Mouse (Mus musculus) cerebellum, postnatal 36 days (tissue): ENCODE data around the gene Cc2d1a.
A peak's percentile ranks its signal among the peaks of the same experiment; 100 is the strongest.

ENCODE experiments used
- DNase-seq, 2 experiments: peaks; one replicate each; pipeline ENCODE4 v3.0.0; 2021 to 2022; ENCODE audit warnings: mixed read lengths in 2 of 2

Cc2d1a gene

DNA sequence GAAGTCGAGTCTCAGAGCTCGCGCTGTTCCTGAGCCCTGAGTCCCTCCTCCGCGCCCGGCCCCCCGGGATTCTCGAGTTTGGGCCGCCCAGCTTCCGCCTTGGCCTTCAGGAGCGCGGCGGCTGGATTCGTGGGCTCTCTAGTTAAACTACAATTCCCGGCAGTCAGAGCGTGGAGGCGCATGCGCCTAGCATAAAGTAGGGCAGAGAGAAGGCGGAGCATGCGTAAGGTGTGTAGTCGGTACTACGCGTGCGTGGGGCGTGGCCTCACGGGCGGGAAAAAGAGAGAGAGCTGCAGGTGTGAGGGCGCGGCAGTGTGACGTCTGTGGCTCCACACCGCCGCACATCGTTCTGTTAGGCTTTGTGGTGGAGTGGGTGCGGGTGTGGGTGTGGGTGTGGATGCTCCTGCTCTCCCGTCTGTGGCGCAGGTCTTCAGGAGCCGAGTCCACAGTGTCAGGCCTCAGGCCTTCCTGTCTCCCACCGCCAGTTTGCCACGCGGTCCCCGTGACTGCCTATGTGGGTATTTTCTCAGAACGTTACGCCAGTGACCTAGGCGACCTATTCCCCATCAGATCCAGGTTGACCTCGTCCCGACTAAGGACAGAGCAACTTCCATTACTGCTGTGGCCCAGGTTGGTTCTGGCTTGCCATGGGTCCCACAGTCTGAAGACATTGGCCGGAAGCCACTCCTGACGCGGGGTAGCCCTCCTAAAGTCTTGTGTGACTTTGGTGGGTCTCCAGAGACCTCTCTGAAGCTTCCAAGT is at the start of gene Cc2d1a, which contains the start of gene 4930432K21Rik:
Cc2d1a (minus strand) TSS at position 168 of the 762 bp plus-strand sequence.
4930432K21Rik (plus strand) TSS at position 257 of the 762 bp plus-strand sequence.
- peak; percentile 96 to 97 for DNase-seq

DNA sequence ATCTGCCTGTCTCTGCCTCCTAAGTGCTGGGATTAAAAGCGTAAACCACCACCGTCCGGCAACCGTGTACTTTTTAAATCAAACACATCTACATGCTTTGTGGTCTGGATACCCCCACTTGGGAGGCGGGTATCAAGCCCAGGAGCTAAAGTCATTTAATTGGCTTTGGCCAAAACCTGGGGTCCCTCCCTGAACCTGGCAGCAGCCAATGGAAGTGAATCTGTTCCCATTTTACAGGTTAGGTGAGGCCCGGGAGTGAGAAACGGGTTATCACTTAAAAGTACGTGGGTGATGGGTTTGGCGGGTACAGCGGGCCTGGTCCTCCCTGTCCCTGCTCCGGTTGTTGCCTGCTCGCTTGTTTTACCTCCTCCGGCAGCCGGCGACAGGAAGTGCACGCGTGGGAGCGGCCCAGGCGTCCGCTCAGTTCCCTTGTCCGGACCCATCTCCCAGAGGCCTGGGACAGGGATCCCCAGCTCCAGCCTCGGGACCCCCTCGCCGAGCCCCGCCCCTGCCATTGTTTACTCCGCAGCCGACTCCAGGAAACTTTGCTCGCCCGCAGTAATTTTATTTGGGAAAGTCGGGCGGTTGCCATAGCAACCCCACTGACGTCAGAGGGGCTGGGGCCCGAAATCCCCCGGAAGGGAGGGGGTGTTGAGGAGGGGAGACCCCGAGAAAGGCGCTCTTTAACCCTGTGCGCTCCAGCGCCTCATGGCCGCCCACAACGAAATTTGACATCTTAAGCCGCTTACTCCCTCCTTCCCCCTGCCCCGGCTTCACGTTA is 49.6 kb upstream of the Cc2d1a start:
- DNase-seq: peak; percentile 25 to 27

DNA sequence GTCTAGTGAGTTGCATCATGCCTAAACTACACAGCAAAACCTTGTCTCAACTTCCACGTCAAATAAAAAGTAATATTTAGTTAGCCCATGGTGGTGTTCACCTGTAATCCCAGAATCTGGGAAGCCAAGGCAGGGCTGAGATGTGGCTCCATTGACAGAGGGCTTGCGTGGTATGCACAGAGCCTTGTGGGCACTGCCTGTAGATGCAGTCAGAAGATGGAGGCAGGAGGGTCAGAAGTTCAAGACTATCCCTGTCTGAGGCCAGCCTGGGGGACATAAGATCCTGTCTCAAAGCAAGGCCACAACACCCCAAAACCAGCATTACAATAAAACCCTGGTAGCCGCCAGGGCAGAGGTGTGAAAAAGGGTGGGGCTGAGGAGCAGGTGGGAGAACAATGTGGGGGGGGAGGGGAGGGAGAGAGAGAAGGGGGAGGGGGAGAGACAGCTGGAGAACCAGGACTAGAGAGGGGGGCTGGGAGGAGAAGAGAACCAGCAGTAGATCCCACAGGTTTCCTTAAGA is 46.5 kb upstream of the Cc2d1a start:
- no peak for DNase-seq

DNA sequence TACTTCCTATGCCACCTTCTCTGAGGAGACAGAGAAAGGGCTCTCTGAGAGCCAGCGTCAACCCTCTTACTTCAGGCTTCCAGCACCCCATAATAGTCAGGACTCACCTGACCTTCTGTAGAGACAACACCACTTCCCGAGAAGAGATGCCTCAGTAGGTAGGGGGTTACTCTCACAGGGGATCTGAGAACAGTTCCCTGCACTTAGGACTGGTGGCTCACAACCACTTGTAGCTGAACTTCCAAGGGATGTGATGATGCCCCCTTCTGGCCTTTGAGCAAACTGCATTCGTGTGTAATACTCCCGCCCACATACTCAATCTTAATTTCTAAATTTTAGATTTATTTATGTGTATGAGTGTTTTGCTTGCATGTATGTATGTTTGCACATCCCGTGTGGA is 45.8 kb upstream of the Cc2d1a start:
- DNase-seq: no peak

DNA sequence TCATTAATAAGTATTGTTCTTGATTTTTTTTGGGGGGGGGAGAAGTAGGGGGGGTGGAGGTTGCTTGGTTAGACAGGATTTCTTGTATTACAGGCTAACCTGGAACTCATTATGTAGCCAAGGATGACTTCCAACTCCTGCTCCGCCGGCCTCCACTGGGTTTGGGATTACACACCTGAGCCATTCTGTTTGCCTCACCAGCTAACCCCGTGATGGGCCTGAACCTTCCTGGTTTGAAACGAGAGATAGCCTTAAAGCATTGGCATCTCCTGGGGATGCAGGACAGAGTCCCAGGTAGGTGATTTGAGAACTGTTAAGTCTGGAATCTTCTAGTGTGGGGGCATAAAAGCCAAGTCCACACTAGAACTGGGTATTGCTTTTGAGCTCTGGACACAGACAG is 45.4 kb upstream of the Cc2d1a start:
- DNase-seq: no peak

DNA sequence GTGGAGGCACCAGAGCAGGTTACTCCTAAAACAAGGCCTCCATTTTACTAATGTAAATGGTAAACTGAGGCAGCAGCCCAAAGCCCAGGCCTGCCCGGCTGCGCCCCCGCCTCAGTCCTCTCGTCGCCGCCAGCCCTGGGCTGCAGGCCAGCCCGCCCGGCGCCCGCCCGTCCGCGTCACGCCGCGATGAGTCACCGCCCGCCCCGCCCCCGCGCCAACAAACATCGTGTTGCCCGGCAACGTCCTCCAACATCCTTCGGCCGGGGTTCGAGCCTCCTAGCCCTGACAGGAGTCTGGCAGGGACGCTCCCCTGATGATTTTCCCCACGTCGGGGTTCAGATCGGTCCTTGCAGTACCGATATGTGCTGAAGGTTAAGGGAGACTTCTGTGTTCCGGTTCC is 44.8 kb upstream of the Cc2d1a start:
- DNase-seq: peak; percentile 47 to 66

DNA sequence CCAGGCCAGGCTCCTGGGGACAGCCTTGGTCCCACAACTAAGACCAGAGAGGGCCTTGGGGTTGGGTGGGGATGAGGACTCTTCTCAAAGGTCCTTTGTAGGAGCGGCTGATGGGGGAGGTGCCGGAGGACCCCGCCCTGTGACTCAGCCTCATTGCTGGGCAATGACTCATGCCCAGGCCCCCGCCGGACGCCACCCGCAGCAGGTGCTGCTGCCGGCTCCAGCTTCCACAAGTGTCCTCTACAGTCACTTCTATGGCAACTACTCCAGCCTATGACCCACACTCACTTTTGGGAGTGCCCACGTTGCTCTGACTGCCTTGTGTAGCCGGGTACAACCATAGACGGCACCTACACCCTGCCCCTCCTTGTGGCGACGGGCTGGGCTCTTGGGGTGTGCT is 44.3 kb upstream of the Cc2d1a start:
- no peak for DNase-seq

DNA sequence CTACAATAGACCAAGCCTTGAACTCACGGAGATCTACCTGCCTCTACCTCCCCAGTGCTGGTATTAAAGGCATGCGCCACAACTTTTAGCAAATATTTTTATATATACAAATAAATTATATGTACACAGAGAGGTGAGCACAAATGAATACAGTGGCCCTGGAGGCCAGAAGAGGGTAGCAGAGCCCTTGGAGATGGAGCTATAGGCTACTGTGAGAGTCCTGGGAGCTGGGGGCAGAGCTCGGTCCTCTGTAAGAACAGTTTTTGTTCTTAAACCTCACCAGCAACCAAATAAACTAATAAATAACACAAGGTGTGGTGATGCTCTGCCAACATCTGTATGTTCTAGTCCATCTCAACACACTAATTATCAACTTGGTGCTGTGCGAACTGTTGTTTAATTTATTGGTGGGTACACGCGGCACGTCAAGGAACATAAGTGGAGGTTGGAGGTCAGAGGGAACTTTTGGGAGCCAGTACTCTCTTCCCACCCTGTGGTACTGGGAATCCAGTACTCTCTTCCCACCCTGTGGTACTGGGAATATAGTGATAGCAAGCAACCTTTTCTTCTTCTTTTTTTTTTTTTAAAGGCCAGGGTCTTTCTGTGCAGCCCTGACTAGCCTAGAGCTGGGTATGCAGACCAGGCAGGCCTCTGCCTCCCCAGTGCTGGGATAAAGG is 42.6 kb upstream of the Cc2d1a start:
- DNase-seq: no peak

DNA sequence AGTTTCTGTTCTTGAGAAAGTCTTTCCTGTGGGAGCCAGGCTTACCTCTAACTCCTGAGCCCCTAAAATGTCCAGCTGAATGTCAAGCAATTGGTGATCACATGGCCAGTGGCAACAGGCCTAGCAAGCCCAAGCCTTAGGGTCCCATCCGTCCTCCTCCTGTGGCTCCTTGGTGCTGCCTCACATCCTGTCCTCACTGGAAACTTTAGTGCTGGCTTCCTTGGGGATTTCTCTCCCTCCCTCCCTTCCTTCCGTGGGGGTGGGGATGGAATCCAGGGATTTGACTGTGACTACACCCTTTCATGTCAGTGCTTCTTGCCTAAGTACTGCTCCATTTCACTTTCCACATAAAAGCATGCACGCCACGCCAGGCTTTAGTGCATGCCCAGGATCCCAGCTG is 41.9 kb upstream of the Cc2d1a start:
- no peak for DNase-seq

DNA sequence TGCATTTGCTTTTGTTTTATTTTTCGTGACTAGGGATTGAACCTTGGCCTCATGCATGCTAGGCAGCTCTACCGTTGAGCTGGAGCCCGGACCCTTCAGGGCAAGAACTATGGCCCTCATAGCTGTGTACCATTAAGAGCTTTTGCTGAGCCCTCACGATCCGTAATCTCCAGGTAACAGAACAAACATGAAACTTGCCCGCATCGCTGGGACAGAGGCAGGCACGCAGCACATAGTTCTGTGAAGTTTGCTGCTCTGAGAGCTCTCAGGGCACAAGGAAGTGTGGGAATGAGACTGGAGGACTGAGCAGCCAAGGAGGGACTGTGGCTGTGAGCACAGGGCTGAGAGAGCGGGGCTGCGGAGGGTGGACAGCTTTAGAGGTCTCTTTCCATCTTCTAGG is 40.9 kb upstream of the Cc2d1a start:
- DNase-seq: no peak

DNA sequence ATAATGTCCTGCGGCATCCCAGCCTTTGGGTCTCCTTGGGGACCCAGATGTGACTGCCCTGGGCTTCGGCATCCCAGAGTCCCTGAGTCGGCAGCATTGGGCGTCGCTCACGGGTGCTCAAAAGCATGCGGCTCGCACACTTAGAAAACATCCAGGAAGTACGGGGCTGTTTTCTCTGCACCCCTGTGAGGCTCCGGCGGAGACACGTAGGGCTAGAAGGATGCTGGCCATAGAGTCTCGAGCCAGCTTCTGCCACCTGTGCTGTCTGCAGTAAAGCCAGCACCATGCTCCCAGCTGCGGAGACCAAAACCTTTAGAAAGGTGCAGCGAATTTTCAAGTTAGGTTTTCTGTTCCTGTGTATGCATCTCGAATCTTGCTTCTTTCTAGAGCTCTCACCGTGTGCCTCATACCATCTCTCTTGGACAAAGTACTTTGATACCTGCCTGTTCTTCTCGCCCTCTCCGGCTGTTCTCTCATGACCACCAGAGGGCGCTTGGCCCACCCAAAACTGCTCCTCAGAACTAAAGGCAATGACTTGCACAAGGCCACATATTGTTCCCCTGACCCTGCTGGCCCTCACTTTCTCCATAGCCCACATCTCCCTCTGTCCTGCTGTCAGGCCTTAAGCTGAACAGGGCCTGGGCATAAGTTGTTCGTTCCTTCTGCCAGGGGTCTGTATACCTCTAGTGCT is 39.5 kb upstream of the Cc2d1a start:
- DNase-seq: peak; percentile 66 to 71

DNA sequence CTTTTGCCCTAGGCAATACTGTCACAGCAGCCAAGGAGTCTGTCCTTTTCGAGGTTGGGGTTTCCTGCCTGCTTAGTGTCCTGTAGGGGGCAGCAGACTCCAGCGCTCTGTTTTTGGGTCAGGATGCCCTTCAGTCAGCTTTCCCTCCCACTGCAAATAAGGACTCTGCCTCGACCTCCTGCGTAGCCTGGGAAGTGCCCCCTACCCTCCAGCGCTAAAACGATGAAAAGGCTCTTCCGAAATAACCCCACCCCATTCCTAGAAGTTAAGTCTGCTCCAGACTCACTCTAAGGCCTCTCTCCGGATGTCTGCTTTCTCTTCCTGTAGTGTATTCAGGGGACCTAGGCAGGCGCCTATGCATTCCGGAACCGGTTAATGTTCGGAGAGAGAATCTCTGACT is 38.8 kb upstream of the Cc2d1a start:
- peak; percentile 76 to 82 for DNase-seq

DNA sequence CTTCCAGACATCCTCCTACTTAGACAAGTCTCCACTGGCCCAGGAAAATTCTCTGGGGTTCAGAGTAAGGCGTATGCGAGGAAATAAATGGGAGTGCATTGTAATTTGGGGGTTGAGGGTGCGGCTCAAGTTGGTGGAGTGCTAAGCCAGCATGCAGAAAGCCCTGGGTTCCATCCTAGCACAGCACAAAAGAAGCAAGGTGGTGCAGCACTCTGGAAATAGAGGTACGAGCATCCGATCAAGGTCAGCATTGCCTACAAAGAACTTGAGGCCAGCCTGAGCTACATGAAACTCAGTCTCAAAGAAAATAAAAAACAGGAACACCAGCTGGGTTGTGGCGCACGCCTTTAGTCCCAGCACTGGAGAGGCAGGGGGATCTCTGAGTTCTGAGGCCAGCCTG is 37.4 kb upstream of the Cc2d1a start, which contains the start of gene Nanos3:
Nanos3 (minus strand) TSS at position 101 of the 400 bp plus-strand sequence.
- no peak for DNase-seq

DNA sequence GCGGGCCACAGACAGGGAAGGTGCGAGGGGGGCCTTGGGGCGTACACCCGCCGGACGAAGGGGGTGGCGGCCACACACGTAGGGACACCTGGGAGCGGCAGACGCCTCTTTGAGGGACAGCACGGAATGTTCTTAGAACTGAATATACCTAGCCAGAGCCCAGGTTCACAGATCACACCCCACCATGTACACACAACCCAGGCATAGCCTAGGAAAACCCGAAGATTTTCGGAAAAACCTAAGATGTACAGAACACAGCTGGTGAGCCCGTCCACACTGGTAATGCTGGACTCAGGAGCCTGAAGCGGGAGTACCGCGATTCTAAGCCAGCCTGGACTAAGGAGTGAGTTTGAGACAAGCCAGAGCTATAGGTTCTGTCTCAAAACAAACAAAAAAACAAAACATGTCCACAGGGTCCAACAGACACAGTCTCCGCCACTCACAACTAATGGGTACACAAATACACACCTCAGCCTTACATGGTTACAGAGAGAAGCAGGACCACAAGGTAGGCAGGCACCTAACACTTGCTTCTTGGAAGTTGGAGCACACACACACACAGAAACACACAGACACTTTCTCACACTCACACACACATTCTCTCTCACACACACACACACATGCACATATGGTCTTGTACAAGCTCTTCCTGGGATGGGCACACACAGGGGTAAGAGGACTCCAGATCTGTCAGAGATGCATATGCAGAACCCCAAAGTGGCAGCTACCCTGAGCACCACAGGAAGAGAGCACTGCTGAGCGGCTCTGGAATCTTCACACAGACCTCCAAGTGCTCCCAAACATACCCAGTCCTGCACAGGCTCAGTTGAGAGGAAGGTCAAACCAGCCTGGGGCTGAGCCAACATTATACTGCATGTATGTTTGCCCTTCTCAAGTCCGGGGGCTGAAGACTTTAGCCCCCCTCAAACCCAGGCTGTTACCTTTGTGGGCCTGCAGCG is 36.6 kb upstream of the Cc2d1a start:
- no peak for DNase-seq

DNA sequence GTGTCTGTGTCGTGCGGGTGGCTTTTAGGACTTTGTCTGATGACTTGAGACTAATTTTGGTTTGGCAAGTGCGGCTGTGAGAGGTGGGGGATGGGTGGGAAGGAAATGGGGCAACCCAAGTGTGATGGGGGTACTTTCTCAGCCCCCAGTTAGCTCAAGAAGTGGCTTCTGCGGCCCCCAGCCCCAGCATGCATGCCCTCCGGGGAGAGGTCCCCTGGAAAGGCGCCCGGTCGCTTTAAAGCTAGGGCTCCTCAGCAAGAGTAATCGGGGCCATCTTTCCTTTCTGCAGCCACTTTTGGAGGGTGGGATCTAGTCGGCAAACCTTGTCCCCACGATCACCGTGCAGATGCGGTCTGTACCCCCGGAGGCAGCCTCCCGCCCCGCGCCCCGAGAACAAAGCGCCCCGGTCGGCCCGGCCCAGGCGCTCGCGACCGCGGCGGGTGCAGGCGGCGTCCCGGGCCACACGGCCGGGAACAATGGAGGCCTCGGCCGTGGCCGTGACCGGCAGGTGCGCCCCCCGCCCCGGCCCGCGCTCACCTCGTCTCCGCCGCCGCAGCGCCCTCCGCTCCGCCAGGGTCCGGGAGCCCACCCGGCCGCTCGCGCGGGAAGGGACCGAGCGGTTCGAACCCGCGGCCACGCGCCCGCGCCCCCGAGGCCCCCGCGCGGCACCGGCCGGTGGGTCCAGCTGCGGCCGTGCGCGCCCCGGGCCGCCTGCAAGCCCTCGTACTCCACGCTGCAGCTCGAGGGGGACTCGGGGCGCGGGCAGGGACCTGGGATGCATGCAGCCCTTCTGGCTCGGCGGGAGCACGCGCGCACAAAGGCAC is 35.7 kb upstream of the Cc2d1a start:
- peak; percentile 39 to 47 for DNase-seq

DNA sequence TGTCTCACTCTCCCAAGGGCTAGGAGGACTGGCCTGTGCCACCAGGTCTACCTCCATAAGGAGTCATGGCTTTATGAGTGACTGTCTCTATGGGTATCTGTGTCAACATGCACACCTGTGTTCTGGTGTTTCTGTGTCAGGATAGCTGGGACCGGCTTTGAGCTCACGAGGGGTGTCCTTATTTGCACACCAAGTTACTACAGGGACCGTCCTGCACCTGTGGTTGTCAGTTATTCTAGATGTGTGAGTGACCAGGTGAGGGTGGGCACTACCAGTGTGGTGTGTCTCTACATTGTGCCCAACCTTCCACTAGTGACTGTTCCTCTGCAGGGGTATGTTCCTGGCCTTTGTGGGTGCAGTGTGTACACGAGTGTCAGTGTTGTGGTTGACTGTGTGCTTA is 35.1 kb upstream of the Cc2d1a start:
- DNase-seq: no peak

DNA sequence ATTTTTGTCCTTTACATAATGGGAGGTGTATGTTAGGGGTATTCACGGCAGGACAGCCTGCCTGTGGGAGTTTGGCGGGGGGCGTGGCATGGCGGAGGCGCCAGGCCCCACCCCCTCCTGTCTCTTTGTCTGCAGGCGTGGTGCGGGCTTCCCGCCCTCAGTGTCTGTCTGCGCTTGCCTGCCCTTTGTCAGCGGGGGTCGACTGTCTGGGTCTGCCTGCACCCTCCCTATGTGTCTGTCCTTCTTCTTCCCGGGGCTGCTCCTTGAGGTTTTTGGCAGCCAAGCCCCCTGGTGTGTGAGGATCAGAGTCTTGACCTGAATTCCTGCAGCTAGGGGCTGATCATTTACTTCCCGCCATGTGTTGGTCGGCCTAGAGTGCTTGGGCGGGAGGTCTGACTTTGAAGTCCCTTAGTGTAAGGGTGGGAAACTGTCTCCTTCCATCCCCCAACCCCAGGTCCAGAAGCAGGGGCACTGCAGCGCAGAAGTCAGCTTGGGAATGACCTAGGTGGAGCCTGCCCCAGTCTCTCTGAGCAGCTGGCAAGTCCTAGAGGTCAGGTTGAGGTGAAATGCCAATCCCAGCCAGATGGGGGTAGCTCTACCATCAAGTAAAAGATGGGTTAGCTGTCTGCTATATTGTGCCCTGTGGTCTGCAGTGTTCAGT is 32.9 kb upstream of the Cc2d1a start:
- no peak for DNase-seq

DNA sequence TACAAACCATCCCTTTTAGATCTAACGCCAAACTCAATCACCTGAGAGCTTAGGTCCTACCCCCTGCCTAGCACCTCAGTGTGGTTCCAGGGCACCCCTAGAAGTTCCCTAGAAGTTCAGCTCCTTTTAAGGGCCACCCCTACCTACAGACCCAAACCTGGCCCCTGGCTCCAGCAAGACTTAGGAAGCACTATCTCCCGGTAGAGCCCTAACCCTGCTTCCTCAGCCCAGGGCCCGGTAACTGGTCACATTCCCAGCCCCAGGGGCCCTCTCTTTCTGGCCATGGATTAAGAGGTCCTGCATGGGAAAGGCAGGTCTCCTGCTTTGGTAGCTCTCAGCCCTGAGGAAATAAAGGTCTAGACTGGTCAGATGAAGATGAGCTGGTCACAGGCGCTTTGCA is 32.2 kb upstream of the Cc2d1a start:
- DNase-seq: no peak

DNA sequence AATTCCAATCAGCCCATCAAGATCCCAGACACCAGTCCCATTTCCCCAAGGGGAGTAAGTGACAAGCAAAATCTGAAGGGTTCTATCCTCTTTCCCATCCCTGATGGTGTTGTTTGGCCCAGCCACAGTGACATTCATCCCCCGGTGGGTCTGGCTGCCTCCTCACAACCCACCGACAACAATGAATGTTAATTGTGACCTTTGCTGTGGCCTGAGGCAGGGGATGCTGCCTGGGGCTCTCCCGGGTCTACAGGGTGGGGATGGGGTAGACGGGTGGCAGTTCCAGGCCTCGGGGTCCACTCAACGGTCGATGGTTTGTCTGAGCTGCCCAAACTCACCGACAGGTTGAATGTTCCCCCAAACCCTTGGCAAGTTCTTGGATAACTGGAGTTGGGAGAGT is 30.9 kb upstream of the Cc2d1a start:
- DNase-seq: no peak

DNA sequence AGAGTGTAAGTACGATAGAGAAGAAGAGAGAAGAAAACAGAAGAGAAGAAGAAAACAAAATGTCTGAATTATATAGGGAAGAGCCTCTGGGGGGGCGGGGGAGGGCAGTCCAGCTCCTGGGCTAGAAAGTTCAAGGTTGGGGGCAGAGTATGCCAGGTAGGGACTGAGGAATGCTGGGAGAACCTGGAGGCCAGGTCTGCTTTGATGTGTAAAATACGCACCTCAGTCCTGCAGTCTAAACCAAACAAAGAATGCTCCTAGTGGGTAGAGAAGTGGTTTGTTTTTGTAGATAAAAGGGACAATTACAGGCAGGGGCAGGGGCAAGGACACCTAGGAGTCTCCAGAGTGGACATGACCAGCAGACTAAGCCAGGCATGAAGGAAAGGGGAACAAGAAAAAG is 29.7 kb upstream of the Cc2d1a start:
- DNase-seq: no peak
